Mouse (Mus musculus) T-helper 1 cell (primary cell): ENCODE data around the gene Cdc27.
"Not testable (repeated sequence)": the region's sequence is repeated elsewhere in the genome, so short reads cannot be mapped to it uniquely, and the experiment has no call there.

Experiments
- in situ Hi-C: fragments of 300-600 bp; cut with MboI, MseI; formaldehyde crosslinking; loops from one replicate; pipeline ENCODE4 v1.15.1; 2025; ENCODE audit warnings: high pct_unique_total_duplicates

Cdc27 gene

DNA sequence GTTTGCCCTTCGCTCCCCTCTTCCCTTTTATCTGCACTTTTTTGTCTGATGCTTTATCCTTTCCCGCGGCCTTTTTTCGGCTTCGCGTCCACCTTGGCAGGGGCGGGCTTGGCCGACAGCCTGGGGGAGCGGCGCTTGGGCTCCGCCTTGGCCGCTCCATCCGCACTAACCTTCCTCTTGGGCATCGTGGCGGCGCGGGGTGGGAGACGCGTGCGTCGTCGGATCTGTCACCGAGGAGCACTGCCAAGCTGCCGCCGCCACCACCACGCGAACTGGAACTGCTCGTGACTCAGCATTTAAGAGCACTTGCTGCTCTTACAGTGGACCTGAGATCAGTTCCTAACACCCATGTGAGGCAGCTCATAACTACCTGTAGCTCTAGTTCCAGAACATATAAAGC is 21.0 kb upstream of the Cdc27 start:
- in situ Hi-C loops, result not testable (repeated sequence)

GRCm38 (mm10) chr11:104570515-104570914 is 20.1 kb upstream of the Cdc27 start:
- in situ Hi-C loops, result not testable (repeated sequence)

- in situ Hi-C loops, result loop anchor here (10.0 kb wide), 1 partner anchor 556 kb away; the partner anchor contains the start of gene Mettl2
These were observed 17.9 kb upstream of the Cdc27 start for GRCm38 (mm10) chr11:104568326-104568725.

DNA sequence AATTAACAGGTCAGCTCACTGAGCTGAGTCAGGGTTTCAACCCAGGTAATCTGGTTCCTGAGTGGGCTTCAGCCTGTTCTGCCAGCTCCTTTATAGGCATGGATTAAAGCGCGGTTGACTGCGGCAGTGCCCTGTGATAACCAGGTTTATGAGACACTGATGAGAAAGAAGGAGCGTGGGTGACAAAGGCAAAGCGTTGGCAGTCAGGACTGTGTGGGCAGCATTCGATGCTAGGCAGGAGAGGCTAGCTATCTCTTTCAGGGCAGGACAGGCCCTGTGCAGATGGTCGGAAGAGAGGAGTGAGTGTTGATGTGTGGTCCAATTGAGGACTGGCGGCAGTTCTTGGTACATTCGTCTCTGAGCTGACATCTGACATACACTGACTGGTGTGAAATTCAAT is 17.3 kb upstream of the Cdc27 start:
- in situ Hi-C loops, result loop anchor here (10.0 kb wide), 1 partner anchor 557 kb away; the partner anchor contains the start of gene Mettl2

DNA sequence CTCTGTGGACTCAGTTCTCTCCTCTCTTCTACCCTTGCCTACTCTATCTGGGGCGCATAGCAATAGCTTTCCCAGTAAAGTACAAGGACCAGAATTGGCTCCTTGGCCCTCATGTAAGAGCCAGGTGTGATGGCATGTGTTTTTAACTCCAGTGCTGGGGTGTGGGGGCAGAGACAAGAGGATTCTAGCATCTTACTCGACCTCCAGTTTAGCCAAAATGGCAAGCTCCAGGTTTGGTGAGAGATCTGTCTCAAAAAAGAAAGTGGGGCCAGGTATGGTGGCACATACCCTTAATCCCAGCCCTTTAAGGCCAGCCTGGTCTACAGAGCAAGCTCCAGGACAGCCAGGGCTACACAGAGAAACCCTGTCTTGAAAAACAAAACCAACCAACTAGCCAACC is 16.4 kb upstream of the Cdc27 start:
- in situ Hi-C loops, result loop anchor here (10.0 kb wide), 1 partner anchor 558 kb away; the partner anchor contains the start of gene Mettl2

GRCm38 (mm10) chr11:104566097-104566496 is 15.7 kb upstream of the Cdc27 start:
- in situ Hi-C loops, result loop anchor here (10.0 kb wide), 1 partner anchor 559 kb away; the partner anchor contains the start of gene Mettl2

- in situ Hi-C loops, result loop anchor here (10.0 kb wide), 1 partner anchor 560 kb away; the partner anchor contains the start of gene Mettl2
These were observed 14.8 kb upstream of the Cdc27 start for GRCm38 (mm10) chr11:104565172-104565571.

DNA sequence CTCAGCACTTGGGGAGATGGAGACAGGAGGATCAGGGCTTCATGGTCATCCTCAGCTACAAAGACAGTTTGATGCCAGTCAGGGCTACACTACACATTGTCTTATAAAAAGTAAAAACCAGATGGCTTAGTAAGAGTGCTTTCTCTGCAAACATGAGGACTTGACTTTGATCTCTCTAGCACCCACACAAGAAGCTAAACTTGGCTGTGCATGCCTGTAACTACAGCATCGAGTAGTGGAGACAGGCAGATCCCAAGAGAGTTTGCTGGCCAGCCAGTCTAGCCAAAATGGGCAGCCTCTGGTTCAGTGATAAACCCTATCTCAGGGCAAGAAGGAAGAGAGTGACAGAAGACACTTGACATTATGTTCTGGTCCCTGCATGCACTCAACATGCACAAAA is 13.1 kb upstream of the Cdc27 start:
- in situ Hi-C loops, result loop anchor here (10.0 kb wide), 1 partner anchor 561 kb away; the partner anchor contains the start of gene Mettl2

GRCm38 (mm10) chr11:104560971-104561370 is 10.6 kb upstream of the Cdc27 start:
- in situ Hi-C loops, result loop anchor here (10.0 kb wide), 1 partner anchor 564 kb away; the partner anchor contains the start of gene Mettl2

DNA sequence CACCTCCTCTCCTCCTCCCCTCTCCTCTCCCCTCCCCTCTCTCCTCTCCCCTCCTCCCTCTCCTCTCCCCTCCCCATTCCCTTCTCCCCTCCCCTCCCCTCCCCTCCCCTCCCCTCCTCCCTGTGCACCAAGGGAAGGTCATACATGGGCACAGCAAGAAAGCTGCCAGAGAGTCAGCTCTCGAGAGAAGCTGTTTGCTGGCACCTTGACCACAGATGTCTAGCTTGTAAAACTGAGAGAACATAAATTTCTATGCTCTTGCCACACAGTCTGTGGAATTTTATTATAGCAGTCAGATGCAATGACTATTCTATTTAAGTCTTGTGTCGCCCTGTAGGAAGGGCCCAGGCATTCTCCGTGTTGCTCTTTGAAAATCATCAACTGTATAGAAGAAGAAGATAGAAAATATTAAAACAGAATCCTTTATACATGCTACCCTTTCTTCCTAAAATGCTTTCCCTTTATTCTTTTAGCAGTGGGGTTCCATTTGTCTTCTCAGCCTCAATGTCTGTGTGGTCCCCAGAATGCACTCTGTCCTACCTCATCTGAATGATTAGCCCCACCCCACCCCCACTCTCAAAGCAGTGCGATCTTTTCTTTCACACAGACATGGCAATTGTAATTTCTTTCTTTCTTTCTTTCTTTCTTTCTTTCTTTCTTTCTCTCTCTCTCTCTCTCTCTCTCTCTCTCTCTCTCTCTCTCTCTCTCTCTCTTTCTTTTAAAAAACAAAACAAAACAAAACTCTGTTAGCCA is 8.4 kb upstream of the Cdc27 start:
- in situ Hi-C loops, result no loop called here

DNA sequence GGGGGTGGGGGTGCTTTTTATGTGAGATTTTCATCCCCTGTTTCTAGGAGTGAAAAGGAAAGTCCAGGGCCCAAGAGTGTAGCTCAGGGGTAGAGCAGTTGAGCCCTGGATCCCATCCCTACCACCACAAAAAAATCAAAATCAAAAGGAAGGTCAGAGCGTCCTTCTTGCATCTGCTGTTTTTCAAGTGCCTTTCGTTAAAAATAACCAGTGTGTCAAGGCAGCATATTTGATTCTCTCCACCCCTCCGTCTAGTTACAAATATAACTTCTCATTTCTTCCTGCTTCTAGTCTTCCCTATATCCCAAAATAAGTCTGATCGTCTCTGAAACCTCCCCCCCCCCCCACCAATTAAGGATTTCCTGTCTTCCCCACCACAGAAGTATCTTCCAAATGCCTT is 7.6 kb upstream of the Cdc27 start:
- in situ Hi-C loops, result no loop called here

DNA sequence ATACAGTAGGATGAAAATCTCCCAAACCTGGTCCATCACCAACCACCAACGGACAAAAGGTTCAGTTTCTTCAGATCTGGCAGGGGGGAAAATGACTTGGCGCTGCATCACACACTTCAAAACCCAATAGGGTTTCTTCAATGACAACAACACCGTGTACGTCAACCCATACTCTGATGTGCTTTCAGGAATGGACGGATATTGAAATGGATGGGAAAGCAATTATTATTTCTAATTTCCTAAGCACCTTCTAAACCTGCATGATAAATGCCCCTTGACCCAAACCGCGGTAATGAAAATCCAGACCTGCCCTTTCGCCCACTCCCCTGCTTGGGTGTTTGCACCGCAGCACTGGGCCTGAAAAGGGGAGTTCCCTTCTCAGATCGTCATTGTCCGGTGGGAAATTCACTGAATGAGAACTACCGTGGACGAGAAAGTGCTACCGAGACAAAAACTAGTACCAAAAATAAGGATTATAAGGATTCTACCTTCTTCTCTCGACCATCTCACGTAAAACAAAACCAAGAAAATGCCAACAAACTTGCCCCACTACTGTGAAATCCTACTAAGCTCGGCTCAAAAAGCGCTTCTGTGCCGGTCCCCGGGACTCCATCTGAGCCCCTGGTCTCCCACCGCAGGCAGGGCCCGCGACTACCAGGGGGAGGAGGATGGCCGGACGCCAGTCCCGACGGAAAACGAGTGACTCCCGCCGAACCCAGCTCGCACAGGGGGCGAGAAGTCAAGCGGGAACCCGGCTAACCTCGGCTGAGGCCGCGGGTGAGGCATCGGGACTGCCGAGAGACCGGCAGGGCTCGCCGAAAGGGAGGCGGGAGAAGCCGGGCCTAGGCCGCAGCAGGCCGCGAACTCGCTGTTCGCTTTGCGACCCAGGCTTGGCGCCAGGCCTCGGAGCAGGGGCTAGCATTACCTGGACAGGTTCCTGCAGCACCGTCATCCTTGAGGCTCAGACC is 698 bp downstream of the Cdc27 start:
- in situ Hi-C loops, result no loop called here

- in situ Hi-C loops, result no loop called here
These were observed 2.9 kb downstream of the Cdc27 start for GRCm38 (mm10) chr11:104547502-104547901.

DNA sequence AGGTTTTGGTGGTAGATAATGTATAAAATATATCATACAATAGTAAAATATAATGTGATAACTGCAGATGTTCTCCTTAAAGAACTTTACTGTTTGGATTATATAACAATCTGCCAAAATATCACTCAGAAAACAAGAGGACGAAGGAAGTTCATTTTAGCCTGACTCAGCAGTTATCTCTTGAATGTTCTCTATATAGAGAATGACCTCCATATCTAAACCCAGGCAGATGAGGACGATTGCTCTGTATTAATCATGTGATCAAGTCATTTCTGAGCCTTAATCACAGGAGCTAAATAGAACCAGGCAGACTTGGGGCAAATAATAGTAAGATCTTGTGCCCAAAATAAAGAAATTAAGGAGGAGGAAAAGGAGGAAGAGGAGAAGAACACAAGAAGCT is 5.9 kb downstream of the Cdc27 start:
- in situ Hi-C loops, result no loop called here

GRCm38 (mm10) chr11:104543337-104543736 is 7.1 kb downstream of the Cdc27 start:
- in situ Hi-C loops, result not testable (repeated sequence)

- in situ Hi-C loops, result no loop called here
These were observed 10.6 kb downstream of the Cdc27 start for GRCm38 (mm10) chr11:104539811-104540210.

GRCm38 (mm10) chr11:104537945-104538555 is 12.4 kb downstream of the Cdc27 start:
- in situ Hi-C loops, result no loop called here

- in situ Hi-C loops, result no loop called here
These were observed 13.6 kb downstream of the Cdc27 start for GRCm38 (mm10) chr11:104536843-104537242.

DNA sequence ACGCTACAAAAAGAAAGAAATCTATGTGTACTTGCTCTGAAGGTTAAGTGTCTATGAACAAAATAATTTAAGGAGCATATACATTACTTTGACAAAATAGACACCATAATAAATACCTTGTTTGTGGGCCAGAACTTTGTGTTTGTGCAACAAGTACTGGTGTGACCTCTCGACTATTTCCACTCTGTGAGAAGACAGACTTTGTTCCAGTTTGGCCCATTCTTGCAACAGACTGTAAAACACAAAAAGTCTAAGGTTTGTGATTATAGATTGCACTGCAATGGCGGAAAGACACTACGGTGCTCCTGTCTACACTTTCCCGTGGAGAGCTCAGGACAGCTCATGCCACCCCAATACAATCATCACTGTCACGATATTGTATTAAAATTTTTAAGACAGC is 24.5 kb downstream of the Cdc27 start:
- in situ Hi-C loops, result loop anchor here (10.0 kb wide), 1 partner anchor 1719 kb away; no protein-coding TSS in a partner anchor

DNA sequence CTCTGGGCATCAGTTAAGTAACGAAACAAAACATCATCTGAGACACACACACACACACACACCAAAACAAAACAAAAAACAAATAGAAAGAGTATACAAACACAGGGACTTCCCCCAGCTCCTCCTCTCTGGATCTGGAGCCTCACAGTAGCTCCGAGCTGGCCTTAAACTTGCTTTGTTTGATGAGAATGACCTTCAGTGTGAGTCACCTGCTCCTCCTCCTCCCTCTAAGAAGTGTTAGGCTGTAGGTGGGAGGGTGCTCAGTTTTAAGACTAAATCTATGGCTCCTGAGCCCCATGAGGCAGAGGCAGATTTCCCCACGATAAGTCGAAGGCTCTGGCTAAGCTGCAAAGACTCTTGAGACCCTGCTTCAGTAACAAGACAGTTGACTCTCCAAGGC is 38.0 kb downstream of the Cdc27 start:
- in situ Hi-C loops, result no loop called here

- in situ Hi-C loops, result no loop called here
These were observed 39.8 kb downstream of the Cdc27 start for GRCm38 (mm10) chr11:104510606-104511005.

DNA sequence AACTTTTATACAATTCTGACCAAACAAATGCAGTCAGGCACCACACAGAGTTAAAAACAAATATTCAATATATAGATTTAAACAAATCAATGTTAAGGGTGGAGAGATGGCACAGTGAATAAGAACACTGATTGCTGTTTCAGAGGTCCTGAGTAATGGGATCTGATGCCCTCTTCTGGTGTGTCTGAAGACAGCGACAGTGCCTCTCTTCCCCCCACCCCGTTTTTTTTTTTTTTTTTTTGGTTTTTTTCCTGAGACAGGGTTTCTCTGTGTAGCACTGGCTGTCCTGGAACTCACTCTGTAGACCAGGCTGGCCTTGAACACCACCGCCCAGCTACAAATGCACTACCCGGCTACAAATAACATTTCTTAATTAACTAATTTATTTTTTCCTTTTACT is 42.0 kb downstream of the Cdc27 start:
- in situ Hi-C loops, result no loop called here
